Mouse (Mus musculus): ENCODE measurements around the gene Fezf1.

DNA sequence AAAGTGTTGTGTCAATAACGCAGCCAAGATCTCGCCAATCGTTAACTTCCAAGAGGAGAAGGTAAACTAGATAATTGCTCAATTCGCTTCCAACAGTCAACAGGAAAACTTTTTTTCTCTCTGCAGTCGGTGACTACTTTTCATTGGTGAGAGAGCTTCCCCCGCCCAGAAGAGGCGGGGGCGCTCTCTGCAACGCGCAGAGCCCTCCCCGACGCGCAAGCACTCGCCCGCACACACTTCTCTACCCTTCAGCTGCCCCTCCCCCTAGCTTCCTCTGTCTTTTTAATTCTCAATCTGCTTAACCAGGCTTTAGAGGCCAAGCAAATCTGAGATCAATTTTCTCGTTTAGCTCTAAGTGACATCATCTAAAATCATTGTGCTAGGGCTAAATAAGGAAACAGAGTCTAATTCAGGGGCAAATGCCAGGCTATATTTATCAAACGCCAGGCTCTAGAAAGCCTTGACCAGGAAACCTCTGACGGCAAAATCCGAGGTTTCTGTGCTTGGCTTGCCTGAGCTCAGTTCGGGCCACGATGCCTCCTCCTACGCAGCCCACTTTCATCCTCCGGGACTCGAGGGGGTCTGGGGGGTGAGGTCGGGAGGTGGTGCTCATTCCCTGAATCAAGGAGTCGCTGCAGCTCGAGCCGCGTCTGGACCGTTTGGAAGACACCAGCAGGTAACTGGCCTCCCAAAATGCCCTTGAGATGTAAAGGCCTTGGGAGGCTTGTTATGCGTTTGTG is at the start of gene Fezf1:
- TF ChIP-seq POLR2A (IDR thresholded peaks at IDR 0.05; ENCODE audit: low read depth, low read length) (no peak), CTCF (conservative IDR thresholded peaks at IDR 0.05; ENCODE audit: insufficient read depth, insufficient read length, low read depth, low read length) (no peak)

Measured in kidney, adult 2 months (tissue).